Mouse (Mus musculus): ENCODE measurements around the gene Far1.

DNA sequence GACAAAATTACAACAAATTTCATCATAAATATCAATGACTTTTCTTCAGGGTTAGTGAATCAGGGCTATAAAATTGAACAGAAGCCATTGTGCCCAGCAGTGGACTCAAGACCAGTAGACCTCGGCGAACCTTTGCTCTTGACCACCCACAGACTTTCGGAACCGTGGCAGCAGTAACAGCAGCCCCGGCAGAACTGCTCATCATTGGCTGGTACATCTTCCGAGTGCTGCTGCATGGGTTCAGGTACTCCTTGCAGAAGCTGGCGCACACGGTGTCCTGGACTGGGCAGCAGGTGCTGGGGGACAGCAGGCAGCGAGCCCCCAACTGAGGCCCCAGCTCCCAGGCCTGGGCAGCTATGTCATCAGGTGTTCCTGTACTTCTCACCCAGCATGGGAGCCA is 79.1 kb downstream of the Far1 start:
- no peak for TF ChIP-seq MAX (IDR thresholded peaks at IDR 0.05)
- TF ChIP-seq FOSL1 (IDR thresholded peaks at IDR 0.05; ENCODE audit: insufficient read depth, low read length, poor library complexity, severe bottlenecking), result no peak
- TF ChIP-seq CTCF (IDR thresholded peaks at IDR 0.05; ENCODE audit: control insufficient read depth, insufficient read depth, insufficient read length), result no peak
